Mouse (Mus musculus) kidney, embryonic 15.5 days (tissue): ENCODE measurements around the gene Rpl5. TPM values are rescaled to one million over a fixed set of nuclear protein-coding genes. Genes with fewer than 3 reads are reported as not detected.
A peak's percentile ranks its signal among the peaks of the same experiment; 100 is the strongest.
"Not testable (repeated sequence)": the region's sequence is repeated elsewhere in the genome, so short reads cannot be mapped to it uniquely, and the experiment has no call there.

Source experiments
- ATAC-seq: fragments of 200-750 bp; cut with Nextera tagmentation; replicated peaks from 2 replicates; pipeline ENCODE4 v1.8.0; 2017; ENCODE audit warnings: moderate TSS enrichment; ENCODE audit not compliant: low FRiP score
- H3K27ac ChIP-seq: fragments of 300-500 bp; sonication (generic); 2 replicates; pipeline ENCODE4 v1.5.1; 2015; ENCODE audit warnings: mild to moderate bottlenecking, inconsistent platforms
- H3K27me3 ChIP-seq: fragments of 300-500 bp; sonication (generic); 2 replicates; pipeline ENCODE4 v1.6.1; 2015; ENCODE audit warnings: inconsistent platforms
- H3K36me3 ChIP-seq: fragments of 300-500 bp; sonication (generic); 2 replicates; pipeline ENCODE4 v1.6.1; 2015; ENCODE audit warnings: inconsistent platforms
- H3K4me1 ChIP-seq: fragments of 300-500 bp; sonication (generic); 2 replicates; pipeline ENCODE4 v1.6.1; 2015; ENCODE audit warnings: inconsistent platforms
- H3K4me2 ChIP-seq: fragments of 300-500 bp; sonication (generic); 2 replicates; pipeline ENCODE4 v1.6.1; 2015; ENCODE audit warnings: moderate library complexity, mild to moderate bottlenecking, inconsistent platforms
- H3K4me3 ChIP-seq: fragments of 300-500 bp; sonication (generic); replicated peaks from 2 replicates; pipeline ENCODE4 v1.5.1; 2015; ENCODE audit warnings: mild to moderate bottlenecking, inconsistent platforms
- H3K9ac ChIP-seq: fragments of 300-500 bp; sonication (generic); 2 replicates; pipeline ENCODE4 v1.6.1; 2015; ENCODE audit warnings: mild to moderate bottlenecking, inconsistent platforms
- H3K9me3 ChIP-seq: fragments of 300-500 bp; sonication (generic); replicated peaks from 2 replicates; pipeline ENCODE4 v1.6.1; 2016; ENCODE audit warnings: inconsistent platforms
- WGBS: fragments of 180-500 bp; shearing (Covaris S2); methylation state at CpG from one replicate; pipeline ENCODE4 v1.1.7; 2015; ENCODE audit warnings: mixed read lengths; 5-methylcytosine and 5-hydroxymethylcytosine counted together
- polyA plus RNA-seq: library from polyadenylated mRNA; unstranded; fragments of >200 nt; fragmentation: Nextera tagmentation; extraction: Ambion mirVana; gene quantifications from 2 replicates; pipeline ENCODE4 v1.2.1, GENCODE M21; 2015

Rpl5 gene
- polyA plus RNA-seq, 1 experiment from 2014 or later: 85.4 TPM

- no peaks in the 10 kb centered on the region for H3K27me3 ChIP-seq
- 89% methylated on average over 10 of the region's 10 CpGs for WGBS
- H3K9me3 ChIP-seq: no peaks in the 10 kb centered on the region
- ATAC-seq: no peak
- no peak overlapping the region for H3K4me2 ChIP-seq
- no peak overlapping the region for H3K9ac ChIP-seq
- no peak overlapping the region for H3K4me3 ChIP-seq
- H3K36me3 ChIP-seq: no peaks in the 10 kb centered on the region
- H3K27ac ChIP-seq: no peak overlapping the region
- H3K4me1 ChIP-seq: no peaks in the 10 kb centered on the region
These were observed 34.7 kb downstream of the Rpl5 start for GRCm38 (mm10) chr5:107934770-107935543.

GRCm38 (mm10) chr5:107936625-107937389, 36.5 kb downstream of the Rpl5 start:
- no peaks in the 10 kb centered on the region for H3K36me3 ChIP-seq
- H3K4me1 ChIP-seq: 0 out of 2 replicates have a peak, but pooled peaks cover 3% of the 10 kb centered on the region
- no peaks in the 10 kb centered on the region for H3K27me3 ChIP-seq
- ATAC-seq: no peak
- no peak overlapping the region for H3K4me3 ChIP-seq
- WGBS: 91% methylated on average over 10 of the region's 10 CpGs
- no peak overlapping the region for H3K9ac ChIP-seq
- no peaks in the 10 kb centered on the region for H3K9me3 ChIP-seq
- no peak overlapping the region for H3K4me2 ChIP-seq
- no peak overlapping the region for H3K27ac ChIP-seq

GRCm38 (mm10) chr5:107938483-107938882, 38.2 kb downstream of the Rpl5 start:
- H3K4me1 ChIP-seq, ATAC-seq, H3K36me3 ChIP-seq, H3K27ac ChIP-seq, H3K9me3 ChIP-seq, H3K27me3 ChIP-seq, H3K4me2 ChIP-seq, H3K9ac ChIP-seq, H3K4me3 ChIP-seq: not testable (repeated sequence)
- WGBS: 82% methylated on average over 1 of the region's 1 CpGs

GRCm38 (mm10) chr5:107938886-107939285, 38.6 kb downstream of the Rpl5 start:
- no peak overlapping the region for H3K4me2 ChIP-seq
- no peak overlapping the region for H3K27ac ChIP-seq
- WGBS: 93% methylated on average over 2 of the region's 2 CpGs
- H3K4me3 ChIP-seq: no peak overlapping the region
- no peak overlapping the region for H3K9ac ChIP-seq
- H3K4me1 ChIP-seq: 0 out of 2 replicates have a peak, but pooled peaks cover 3% of the 10 kb centered on the region
- H3K36me3 ChIP-seq: no peaks in the 10 kb centered on the region
- no peaks in the 10 kb centered on the region for H3K9me3 ChIP-seq
- no peak for ATAC-seq
- no peaks in the 10 kb centered on the region for H3K27me3 ChIP-seq

- 82% methylated on average over 3 of the region's 3 CpGs for WGBS
These were observed 39.4 kb downstream of the Rpl5 start for GRCm38 (mm10) chr5:107939701-107940100.

GRCm38 (mm10) chr5:107941222-107941621, 40.9 kb downstream of the Rpl5 start:
- Histone ChIP-seq H3K27ac (no peak overlapping the region), H3K4me1 (0 out of 2 replicates have a peak, but pooled peaks cover 3% of the 10 kb centered on the region), H3K36me3 (no peaks in the 10 kb centered on the region), H3K27me3 (no peaks in the 10 kb centered on the region), H3K9ac (no peak overlapping the region), H3K4me3 (no peak overlapping the region), H3K9me3 (no peaks in the 10 kb centered on the region), H3K4me2 (no peak overlapping the region)
- WGBS: 48% methylated on average over 6 of the region's 6 CpGs
- ATAC-seq: peak; percentile 66; the same call in 1 of the 2 replicates

More at GRCm38 (mm10) chr5:107939701-107940100, 39.4 kb downstream of the Rpl5 start:
- H3K27me3 ChIP-seq: no peaks in the 10 kb centered on the region
- H3K9me3 ChIP-seq: no peaks in the 10 kb centered on the region
- H3K9ac ChIP-seq: no peak overlapping the region
- no peak for ATAC-seq
- H3K4me2 ChIP-seq: no peak overlapping the region
- H3K27ac ChIP-seq: no peak overlapping the region
- H3K4me3 ChIP-seq: no peak overlapping the region
- H3K36me3 ChIP-seq: no peaks in the 10 kb centered on the region
- 0 out of 2 replicates have a peak, but pooled peaks cover 3% of the 10 kb centered on the region for H3K4me1 ChIP-seq

- no peak overlapping the region for H3K4me3 ChIP-seq
- ATAC-seq: no peak
- H3K36me3 ChIP-seq: no peaks in the 10 kb centered on the region
- H3K4me2 ChIP-seq: no peak overlapping the region
- no peak overlapping the region for H3K9ac ChIP-seq
- H3K4me1 ChIP-seq: 0 out of 2 replicates have a peak, but pooled peaks cover 3% of the 10 kb centered on the region
- H3K27me3 ChIP-seq: no peaks in the 10 kb centered on the region
- WGBS: 83% methylated on average over 1 of the region's 1 CpGs
- no peaks in the 10 kb centered on the region for H3K9me3 ChIP-seq
- no peak overlapping the region for H3K27ac ChIP-seq
These were observed 42.6 kb downstream of the Rpl5 start for GRCm38 (mm10) chr5:107942941-107943340.

- H3K27me3 ChIP-seq: no peaks in the 10 kb centered on the region
- no peak overlapping the region for H3K27ac ChIP-seq
- 85% methylated on average over 6 of the region's 6 CpGs for WGBS
- no peak overlapping the region for H3K4me3 ChIP-seq
- 0 out of 2 replicates have a peak, but pooled peaks cover 3% of the 10 kb centered on the region for H3K4me1 ChIP-seq
- no peak overlapping the region for H3K4me2 ChIP-seq
- H3K9ac ChIP-seq: no peak overlapping the region
- H3K36me3 ChIP-seq: no peaks in the 10 kb centered on the region
- no peak for ATAC-seq
- no peaks in the 10 kb centered on the region for H3K9me3 ChIP-seq
These were observed 43.2 kb downstream of the Rpl5 start for GRCm38 (mm10) chr5:107943526-107943925.

GRCm38 (mm10) chr5:107946475-107946874, 46.2 kb downstream of the Rpl5 start:
- H3K4me1 ChIP-seq: no peaks in the 10 kb centered on the region
- no peak overlapping the region for H3K27ac ChIP-seq
- H3K27me3 ChIP-seq: no peaks in the 10 kb centered on the region
- H3K4me2 ChIP-seq: no peak overlapping the region
- no peak overlapping the region for H3K4me3 ChIP-seq
- no peak for ATAC-seq
- H3K36me3 ChIP-seq: no peaks in the 10 kb centered on the region
- H3K9me3 ChIP-seq: no peaks in the 10 kb centered on the region
- WGBS: 97% methylated on average over 1 of the region's 1 CpGs
- no peak overlapping the region for H3K9ac ChIP-seq

GRCm38 (mm10) chr5:107947548-107947947, 47.2 kb downstream of the Rpl5 start:
- no peak overlapping the region for H3K9ac ChIP-seq
- no peaks in the 10 kb centered on the region for H3K27me3 ChIP-seq
- no peak for ATAC-seq
- no peak overlapping the region for H3K4me2 ChIP-seq
- H3K36me3 ChIP-seq: no peaks in the 10 kb centered on the region
- H3K9me3 ChIP-seq: no peaks in the 10 kb centered on the region
- 74% methylated on average over 2 of the region's 2 CpGs for WGBS
- H3K4me1 ChIP-seq: no peaks in the 10 kb centered on the region
- H3K27ac ChIP-seq: no peak overlapping the region
- H3K4me3 ChIP-seq: no peak overlapping the region

GRCm38 (mm10) chr5:107948899-107949298, 48.6 kb downstream of the Rpl5 start:
- Histone ChIP-seq H3K4me2 (no peak overlapping the region), H3K27me3 (no peaks in the 10 kb centered on the region), H3K9me3 (no peaks in the 10 kb centered on the region), H3K4me1 (no peaks in the 10 kb centered on the region), H3K9ac (no peak overlapping the region), H3K27ac (no peak overlapping the region), H3K4me3 (no peak overlapping the region), H3K36me3 (no peaks in the 10 kb centered on the region)
- ATAC-seq: no peak
- WGBS: 80% methylated on average over 1 of the region's 1 CpGs

- 85% methylated on average over 3 of the region's 3 CpGs for WGBS
- no peak overlapping the region for H3K27ac ChIP-seq
- no peaks in the 10 kb centered on the region for H3K4me1 ChIP-seq
- H3K4me2 ChIP-seq: no peak overlapping the region
- H3K9ac ChIP-seq: no peak overlapping the region
- no peaks in the 10 kb centered on the region for H3K36me3 ChIP-seq
- no peaks in the 10 kb centered on the region for H3K9me3 ChIP-seq
- no peak overlapping the region for H3K4me3 ChIP-seq
- no peaks in the 10 kb centered on the region for H3K27me3 ChIP-seq
- no peak for ATAC-seq
These were observed 49.3 kb downstream of the Rpl5 start for GRCm38 (mm10) chr5:107949607-107950006.
